Mouse (Mus musculus) neural tube, embryonic 11.5 days (tissue): ENCODE measurements around the gene Slc25a45. TPM values are rescaled to one million over a fixed set of nuclear protein-coding genes. Genes with fewer than 3 reads are reported as not detected.
"Not testable (repeated sequence)": the region's sequence is repeated elsewhere in the genome, so short reads cannot be mapped to it uniquely, and the experiment has no call there.

Experiments
- ATAC-seq: fragments of 200-750 bp; cut with Nextera tagmentation; 2 replicates; pipeline ENCODE4 v1.8.0; 2017; ENCODE audit warnings: moderate number of reproducible peaks, mild to moderate bottlenecking, moderate TSS enrichment, moderate library complexity; ENCODE audit not compliant: insufficient read depth, low FRiP score, low TSS enrichment
- DNase-seq: peaks from one replicate; pipeline ENCODE4 v3.0.0-alpha.2; 2015; ENCODE audit warnings: low spot score
- H3K27ac ChIP-seq: fragments of 300-500 bp; sonication (generic); 2 replicates; pipeline ENCODE4 v1.5.1; 2014; ENCODE audit warnings: low read depth, mild to moderate bottlenecking, low read length
- H3K27me3 ChIP-seq: fragments of 300-500 bp; sonication (generic); 2 replicates; pipeline ENCODE4 v1.6.1; 2014; ENCODE audit warnings: mild to moderate bottlenecking, low read length, mixed read lengths; ENCODE audit not compliant: control insufficient read depth, insufficient read depth
- H3K36me3 ChIP-seq: fragments of 300-500 bp; sonication (generic); 2 replicates; pipeline ENCODE4 v1.6.1; 2014; ENCODE audit warnings: mild to moderate bottlenecking, low read length, moderate library complexity, mixed read lengths; ENCODE audit not compliant: control insufficient read depth, insufficient read depth
- H3K4me1 ChIP-seq: fragments of 300-500 bp; sonication (generic); 2 replicates; pipeline ENCODE4 v1.6.1; 2014; ENCODE audit warnings: low read length, mixed read lengths; ENCODE audit not compliant: control insufficient read depth, insufficient read depth
- H3K4me2 ChIP-seq: fragments of 300-500 bp; sonication (generic); 2 replicates; pipeline ENCODE4 v1.6.1; 2014; ENCODE audit warnings: low read depth, mild to moderate bottlenecking, moderate library complexity
- H3K4me3 ChIP-seq: fragments of 300-500 bp; sonication (generic); 2 replicates; pipeline ENCODE4 v1.5.1; 2014; ENCODE audit warnings: low read depth, low read length
- H3K9ac ChIP-seq: fragments of 300-500 bp; sonication (generic); 2 replicates; pipeline ENCODE4 v1.6.1; 2014; ENCODE audit warnings: mild to moderate bottlenecking, low read length
- H3K9me3 ChIP-seq: fragments of 300-500 bp; sonication (generic); 2 replicates; pipeline ENCODE4 v1.6.1; 2016; ENCODE audit warnings: low read length; ENCODE audit not compliant: control insufficient read depth
- WGBS: fragments of 180-500 bp; shearing (Covaris S2); extraction: QIAGEN DNeasy Blood & Tissue Kit; methylation state at CpG from one replicate; pipeline ENCODE4 v1.1.7; 2014; 5-methylcytosine and 5-hydroxymethylcytosine counted together
- polyA plus RNA-seq: library from polyadenylated mRNA; unstranded; fragments of >200 nt; fragmentation: Nextera tagmentation; extraction: Ambion mirVana; gene quantifications from 2 replicates; pipeline ENCODE4 v1.2.1, GENCODE M21; 2014

The Slc25a45 gene
- polyA plus RNA-seq, 1 experiment from 2014 or later = 0.74 TPM

- Histone ChIP-seq H3K4me3 (no peak overlapping the region), H3K27ac (no peak overlapping the region), H3K4me1 (peaks cover 11% of the 10 kb centered on the region; the same call in 1 of the 2 replicates), H3K9ac (no peak overlapping the region), H3K36me3 (no peaks in the 10 kb centered on the region), H3K4me2 (no peak overlapping the region), H3K27me3 (no peaks in the 10 kb centered on the region), H3K9me3 (no peaks in the 10 kb centered on the region)
- ATAC-seq = no peak
- DNase-seq = no peak
- WGBS = 76% methylated on average over 3 of the region's 3 CpGs
Measured at GRCm38 (mm10) chr19:5878916-5879315, 1.3 kb downstream of the Slc25a45 start.

- H3K4me1 ChIP-seq = peaks cover 3% of the 10 kb centered on the region; the same call in 1 of the 2 replicates
- no peaks in the 10 kb centered on the region for H3K27me3 ChIP-seq
- DNase-seq (no peak), ATAC-seq (no peak)
- H3K36me3 ChIP-seq = no peaks in the 10 kb centered on the region
- H3K4me3 ChIP-seq = no peak overlapping the region
- no peaks in the 10 kb centered on the region for H3K9me3 ChIP-seq
- no peak overlapping the region for H3K4me2 ChIP-seq
- no peak overlapping the region for H3K27ac ChIP-seq
- 97% methylated on average over 7 of the region's 7 CpGs for WGBS
- H3K9ac ChIP-seq = no peak overlapping the region
Measured at GRCm38 (mm10) chr19:5879735-5880134, 2.1 kb downstream of the Slc25a45 start.

- DNase-seq = no peak
- Histone ChIP-seq H3K4me1 (no peaks in the 10 kb centered on the region), H3K36me3 (no peaks in the 10 kb centered on the region), H3K4me3 (no peak overlapping the region), H3K27me3 (no peaks in the 10 kb centered on the region), H3K4me2 (no peak overlapping the region), H3K9ac (no peak overlapping the region), H3K9me3 (no peaks in the 10 kb centered on the region), H3K27ac (no peak overlapping the region)
- 95% methylated on average over 6 of the region's 6 CpGs for WGBS
- ATAC-seq = no peak
Measured at GRCm38 (mm10) chr19:5881155-5881554, 3.5 kb downstream of the Slc25a45 start.

GRCm38 (mm10) chr19:5882079-5882478, 4.5 kb downstream of the Slc25a45 start:
- not testable (repeated sequence) for H3K27me3 ChIP-seq, ATAC-seq
- 88% methylated on average over 5 of the region's 5 CpGs for WGBS

GRCm38 (mm10) chr19:5883935-5884334, 6.3 kb downstream of the Slc25a45 start:
- no peak overlapping the region for H3K4me2 ChIP-seq
- ATAC-seq (no peak), DNase-seq (no peak)
- H3K36me3 ChIP-seq = no peaks in the 10 kb centered on the region
- H3K9me3 ChIP-seq = no peaks in the 10 kb centered on the region
- H3K27me3 ChIP-seq = no peaks in the 10 kb centered on the region
- no peak overlapping the region for H3K27ac ChIP-seq
- no peak overlapping the region for H3K4me3 ChIP-seq
- H3K4me1 ChIP-seq = no peaks in the 10 kb centered on the region
- H3K9ac ChIP-seq = no peak overlapping the region
- 82% methylated on average over 1 of the region's 1 CpGs for WGBS

More at GRCm38 (mm10) chr19:5882079-5882478, 4.5 kb downstream of the Slc25a45 start:
- not testable (repeated sequence) for H3K4me1 ChIP-seq, DNase-seq, H3K4me3 ChIP-seq, H3K36me3 ChIP-seq, H3K27ac ChIP-seq, H3K9ac ChIP-seq, H3K4me2 ChIP-seq, H3K9me3 ChIP-seq

GRCm38 (mm10) chr19:5885838-5886237, 8.2 kb downstream of the Slc25a45 start:
- Histone ChIP-seq H3K27me3 (no peaks in the 10 kb centered on the region), H3K4me1 (no peaks in the 10 kb centered on the region), H3K9ac (no peak overlapping the region), H3K9me3 (no peaks in the 10 kb centered on the region), H3K36me3 (no peaks in the 10 kb centered on the region), H3K4me3 (no peak overlapping the region), H3K27ac (no peak overlapping the region), H3K4me2 (no peak overlapping the region)
- ATAC-seq (no peak), DNase-seq (no peak)
- 61% methylated on average over 4 of the region's 4 CpGs for WGBS

- H3K4me1 ChIP-seq = no peaks in the 10 kb centered on the region
- no peak overlapping the region for H3K9ac ChIP-seq
- H3K9me3 ChIP-seq = no peaks in the 10 kb centered on the region
- H3K36me3 ChIP-seq = no peaks in the 10 kb centered on the region; the same call in 1 of the 2 replicates
- no peak overlapping the region for H3K27ac ChIP-seq
- H3K27me3 ChIP-seq = no peaks in the 10 kb centered on the region
- H3K4me2 ChIP-seq = no peak overlapping the region
- DNase-seq = no peak
- no peak for ATAC-seq
- WGBS = 89% methylated on average over 3 of the region's 3 CpGs
- H3K4me3 ChIP-seq = no peak overlapping the region
Measured at GRCm38 (mm10) chr19:5887234-5887815, 9.7 kb downstream of the Slc25a45 start.

- no peak for ATAC-seq
- Histone ChIP-seq H3K4me2 (no peak overlapping the region), H3K27ac (no peak overlapping the region), H3K27me3 (no peaks in the 10 kb centered on the region), H3K4me1 (peaks cover 9% of the 10 kb centered on the region; the same call in 1 of the 2 replicates), H3K9ac (no peak overlapping the region), H3K36me3 (no peaks in the 10 kb centered on the region; the same call in 1 of the 2 replicates), H3K9me3 (no peaks in the 10 kb centered on the region), H3K4me3 (no peak overlapping the region)
- no peak for DNase-seq
- 77% methylated on average over 4 of the region's 4 CpGs for WGBS
Measured at GRCm38 (mm10) chr19:5889211-5889610, 11.6 kb downstream of the Slc25a45 start.

- no peak overlapping the region for H3K4me3 ChIP-seq
- DNase-seq = no peak
- no peak for ATAC-seq
- 91% methylated on average over 12 of the region's 12 CpGs for WGBS
- peaks cover 12% of the 10 kb centered on the region; the same call in 1 of the 2 replicates for H3K4me1 ChIP-seq
- no peak overlapping the region for H3K27ac ChIP-seq
- H3K9me3 ChIP-seq = no peaks in the 10 kb centered on the region
- H3K9ac ChIP-seq = no peak overlapping the region
- H3K27me3 ChIP-seq = no peaks in the 10 kb centered on the region
- H3K4me2 ChIP-seq = no peak overlapping the region
- peaks cover 3% of the 10 kb centered on the region for H3K36me3 ChIP-seq
Measured at GRCm38 (mm10) chr19:5891521-5892258, 14.1 kb downstream of the Slc25a45 start.
